Mouse (Mus musculus): Measurements from ENCODE around the gene Grifin. TPM values are rescaled to one million over a fixed set of nuclear protein-coding genes. Genes with fewer than 3 reads are reported as not detected.

Gene Grifin
- not detected in 2 replicates for polyA plus RNA-seq (2016; fragmentation: Nextera tagmentation; extraction: Ambion mirVana)

- H3K27ac ChIP-seq, result peak within 1 kb of the TSS; percentile 42
- H3K4me1 ChIP-seq, result peaks cover 36% of the 10 kb centered on the region
- WGBS, result 70% methylated on average over 4 of the region's 4 CpGs
- no peak for DNase-seq (ENCODE audit: low spot score)
- no peaks in the 10 kb centered on the region for H3K36me3 ChIP-seq
- peaks cover 30% of the 10 kb centered on the region for H3K27me3 ChIP-seq (ENCODE audit: insufficient read depth, poor library complexity, severe bottlenecking)
- H3K4me3 ChIP-seq, result no peak within 1 kb of the TSS
- no peaks in the 10 kb centered on the region for H3K9me3 ChIP-seq
These were observed at the start of gene Grifin for GRCm38 (mm10) chr5:140564896-140565295. Gene Grifin (minus strand): TSS chr5:140565071.

- Histone ChIP-seq H3K27ac (no peak overlapping the region), H3K9me3 (no peaks in the 10 kb centered on the region), H3K4me3 (no peak overlapping the region), H3K27me3 (ENCODE audit: insufficient read depth, poor library complexity, severe bottlenecking) (peaks cover 47% of the 10 kb centered on the region), H3K36me3 (peaks cover 5% of the 10 kb centered on the region; the same call in 1 of the 2 replicates), H3K4me1 (peaks cover 34% of the 10 kb centered on the region)
- WGBS, result 88% methylated on average over 10 of the region's 10 CpGs
- DNase-seq (ENCODE audit: low spot score), result no peak
These were observed 49.3 kb upstream of the Grifin start for GRCm38 (mm10) chr5:140614141-140614540.

GRCm38 (mm10) chr5:140612191-140612590 lies 47.3 kb upstream of the Grifin start:
- Histone ChIP-seq H3K27me3 (ENCODE audit: insufficient read depth, poor library complexity, severe bottlenecking) (peaks cover 67% of the 10 kb centered on the region), H3K27ac (peak overlapping the region; percentile 83; the same call in 1 of the 2 replicates), H3K4me3 (peak overlapping the region; percentile 54)

GRCm38 (mm10) chr5:140611611-140612185 lies 46.8 kb upstream of the Grifin start:
- no peaks in the 10 kb centered on the region; the same call in 1 of the 2 replicates for H3K9me3 ChIP-seq
- H3K27ac ChIP-seq, result peak overlapping the region; percentile 83
- peaks cover 5% of the 10 kb centered on the region; the same call in 1 of the 2 replicates for H3K36me3 ChIP-seq
- 31% methylated on average over 15 of the region's 15 CpGs for WGBS
- peak; percentile 79 for DNase-seq (ENCODE audit: low spot score)
- peaks cover 71% of the 10 kb centered on the region for H3K27me3 ChIP-seq (ENCODE audit: insufficient read depth, poor library complexity, severe bottlenecking)
- peak overlapping the region; percentile 54 for H3K4me3 ChIP-seq
- H3K4me1 ChIP-seq, result peaks cover 58% of the 10 kb centered on the region

More at GRCm38 (mm10) chr5:140612191-140612590, 47.3 kb upstream of the Grifin start:
- DNase-seq (ENCODE audit: low spot score), result no peak
- Histone ChIP-seq H3K36me3 (peaks cover 5% of the 10 kb centered on the region; the same call in 1 of the 2 replicates), H3K4me1 (peaks cover 53% of the 10 kb centered on the region), H3K9me3 (no peaks in the 10 kb centered on the region; the same call in 1 of the 2 replicates)
- 70% methylated on average over 18 of the region's 18 CpGs for WGBS

- Histone ChIP-seq H3K9me3 (no peaks in the 10 kb centered on the region; the same call in 1 of the 2 replicates), H3K27ac (peak overlapping the region; percentile 83), H3K4me3 (peak overlapping the region; percentile 54), H3K4me1 (peaks cover 64% of the 10 kb centered on the region), H3K27me3 (ENCODE audit: insufficient read depth, poor library complexity, severe bottlenecking) (peaks cover 77% of the 10 kb centered on the region), H3K36me3 (peaks cover 5% of the 10 kb centered on the region; the same call in 1 of the 2 replicates)
- whole genome bisulfite sequencing, result 14% methylated on average over 21 of the region's 21 CpGs
- peak; percentile 73 for DNase-seq (ENCODE audit: low spot score)
These were observed 46.2 kb upstream of the Grifin start for GRCm38 (mm10) chr5:140611021-140611583.

GRCm38 (mm10) chr5:140610273-140611011 lies 45.6 kb upstream of the Grifin start:
- Histone ChIP-seq H3K27me3 (ENCODE audit: insufficient read depth, poor library complexity, severe bottlenecking) (peaks cover 84% of the 10 kb centered on the region), H3K36me3 (peaks cover 5% of the 10 kb centered on the region; the same call in 1 of the 2 replicates), H3K4me3 (peak overlapping the region; percentile 54), H3K4me1 (peaks cover 64% of the 10 kb centered on the region), H3K9me3 (no peaks in the 10 kb centered on the region; the same call in 1 of the 2 replicates), H3K27ac (peak overlapping the region; percentile 83)
- DNase-seq (ENCODE audit: low spot score), result peak; percentile 74
- 3% methylated on average over 28 of the region's 30 CpGs for WGBS

- DNase-seq (ENCODE audit: low spot score), result no peak
- H3K4me1 ChIP-seq, result peaks cover 68% of the 10 kb centered on the region
- H3K27ac ChIP-seq, result peak overlapping the region; percentile 83
- H3K27me3 ChIP-seq (ENCODE audit: insufficient read depth, poor library complexity, severe bottlenecking), result peaks cover 92% of the 10 kb centered on the region
- H3K9me3 ChIP-seq, result no peaks in the 10 kb centered on the region; the same call in 1 of the 2 replicates
- peak overlapping the region; percentile 64 for H3K4me3 ChIP-seq
- 19% methylated on average over 13 of the region's 13 CpGs for WGBS
- peaks cover 5% of the 10 kb centered on the region; the same call in 1 of the 2 replicates for H3K36me3 ChIP-seq
These were observed 44.8 kb upstream of the Grifin start for GRCm38 (mm10) chr5:140609511-140610272.

- peak overlapping the region; percentile 74 for H3K27ac ChIP-seq
- DNase-seq (ENCODE audit: low spot score), result no peak
- no peaks in the 10 kb centered on the region; the same call in 1 of the 2 replicates for H3K9me3 ChIP-seq
- WGBS, result 2% methylated on average over 16 of the region's 16 CpGs
- peaks cover 68% of the 10 kb centered on the region for H3K4me1 ChIP-seq
- H3K27me3 ChIP-seq (ENCODE audit: insufficient read depth, poor library complexity, severe bottlenecking), result peaks cover 95% of the 10 kb centered on the region
- H3K36me3 ChIP-seq, result peaks cover 5% of the 10 kb centered on the region; the same call in 1 of the 2 replicates
- peak overlapping the region; percentile 64 for H3K4me3 ChIP-seq
These were observed 43.8 kb upstream of the Grifin start for GRCm38 (mm10) chr5:140608634-140609015.

- 3% methylated on average over 17 of the region's 17 CpGs for WGBS
- H3K27me3 ChIP-seq (ENCODE audit: insufficient read depth, poor library complexity, severe bottlenecking), result peaks cover 91% of the 10 kb centered on the region
- H3K27ac ChIP-seq, result peak overlapping the region; percentile 74
- peaks cover 5% of the 10 kb centered on the region; the same call in 1 of the 2 replicates for H3K36me3 ChIP-seq
- no peak for DNase-seq (ENCODE audit: low spot score)
- no peaks in the 10 kb centered on the region; the same call in 1 of the 2 replicates for H3K9me3 ChIP-seq
- peak overlapping the region; percentile 64 for H3K4me3 ChIP-seq
- peaks cover 68% of the 10 kb centered on the region for H3K4me1 ChIP-seq
These were observed 43.2 kb upstream of the Grifin start for GRCm38 (mm10) chr5:140607836-140608633.

GRCm38 (mm10) chr5:140607001-140607835 lies 42.3 kb upstream of the Grifin start, which contains the start of gene Lfng:
Gene Lfng (plus strand): TSS chr5:140607320.
- Histone ChIP-seq H3K9me3 (no peaks in the 10 kb centered on the region; the same call in 1 of the 2 replicates), H3K36me3 (peaks cover 5% of the 10 kb centered on the region; the same call in 1 of the 2 replicates), H3K27ac (peak within 1 kb of the TSS; percentile 74), H3K4me1 (peaks cover 65% of the 10 kb centered on the region), H3K27me3 (ENCODE audit: insufficient read depth, poor library complexity, severe bottlenecking) (peaks cover 90% of the 10 kb centered on the region), H3K4me3 (peak within 1 kb of the TSS; percentile 64)
- WGBS, result under 1% methylated on average over 90 of the region's 91 CpGs
- peak; percentile 93 for DNase-seq (ENCODE audit: low spot score)

GRCm38 (mm10) chr5:140606386-140606785 lies 41.5 kb upstream of the Grifin start:
- Histone ChIP-seq H3K36me3 (peaks cover 5% of the 10 kb centered on the region; the same call in 1 of the 2 replicates), H3K27ac (0 out of 2 replicates have a peak overlapping the region, but pooled peaks have one; percentile 62), H3K4me3 (peak overlapping the region; percentile 64), H3K4me1 (peaks cover 57% of the 10 kb centered on the region), H3K9me3 (no peaks in the 10 kb centered on the region; the same call in 1 of the 2 replicates), H3K27me3 (ENCODE audit: insufficient read depth, poor library complexity, severe bottlenecking) (peaks cover 83% of the 10 kb centered on the region)
- no peak for DNase-seq (ENCODE audit: low spot score)
- 0% methylated on average over 23 of the region's 23 CpGs for WGBS
